Mouse (Mus musculus): ENCODE results near the gene Pmepa1. TPM values are rescaled to one million over a fixed set of nuclear protein-coding genes. Genes with fewer than 3 reads are reported as not detected.

The Pmepa1 gene
- total RNA-seq, 2 experiments from 2014 or later, result 38.2 to 50.7 TPM

DNA sequence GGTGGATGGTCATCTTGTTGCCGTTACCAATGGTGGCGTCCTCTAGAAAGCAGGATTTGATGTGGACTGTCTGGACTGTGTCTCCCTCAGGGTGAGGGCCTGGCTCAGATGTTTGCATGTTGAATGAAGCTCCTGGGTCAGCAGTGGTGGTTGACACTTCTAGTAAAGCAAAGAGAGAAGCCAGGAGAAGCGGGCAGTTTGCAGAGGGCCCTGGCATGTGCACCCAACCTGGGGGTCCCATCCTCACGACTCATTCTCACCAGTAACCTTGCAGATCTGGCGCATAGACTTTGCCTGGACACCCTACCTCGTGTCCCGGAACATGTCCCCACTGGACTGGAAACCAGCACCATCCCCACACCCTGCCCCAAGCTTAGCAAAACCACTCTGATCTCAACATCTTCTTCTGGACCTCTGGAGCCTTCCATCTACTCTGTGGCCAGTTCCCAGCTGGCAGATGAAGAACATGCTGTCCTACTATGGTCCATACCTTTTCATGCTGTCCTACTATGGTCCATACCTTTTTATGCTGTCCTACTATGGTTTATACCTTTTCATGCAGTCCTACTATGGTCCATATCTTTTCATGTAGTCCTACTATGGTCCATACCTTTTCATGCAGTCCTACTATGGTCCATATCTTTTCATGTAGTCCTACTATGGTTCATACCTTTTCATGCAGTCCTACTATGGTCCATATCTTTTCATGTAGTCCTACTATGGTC lies 67.1 kb downstream of the Pmepa1 start:
- no peak for DNase-seq (ENCODE audit: low spot score in 2 of 2)

GRCm38 (mm10) chr2:173207051-173207450 lies 69.3 kb downstream of the Pmepa1 start:
- intact Hi-C loops (cut with DNase I), result no loop called here
- no peak for DNase-seq (ENCODE audit: low spot score in 2 of 2)

More for the DNA sequence above, 67.1 kb downstream of the Pmepa1 start:
- intact Hi-C loops (cut with DNase I), result no loop called here

GRCm38 (mm10) chr2:173205563-173206099 lies 70.7 kb downstream of the Pmepa1 start:
- DNase-seq (ENCODE audit: low spot score in 2 of 2), result no peak
- intact Hi-C loops (cut with DNase I), result no loop called here

DNA sequence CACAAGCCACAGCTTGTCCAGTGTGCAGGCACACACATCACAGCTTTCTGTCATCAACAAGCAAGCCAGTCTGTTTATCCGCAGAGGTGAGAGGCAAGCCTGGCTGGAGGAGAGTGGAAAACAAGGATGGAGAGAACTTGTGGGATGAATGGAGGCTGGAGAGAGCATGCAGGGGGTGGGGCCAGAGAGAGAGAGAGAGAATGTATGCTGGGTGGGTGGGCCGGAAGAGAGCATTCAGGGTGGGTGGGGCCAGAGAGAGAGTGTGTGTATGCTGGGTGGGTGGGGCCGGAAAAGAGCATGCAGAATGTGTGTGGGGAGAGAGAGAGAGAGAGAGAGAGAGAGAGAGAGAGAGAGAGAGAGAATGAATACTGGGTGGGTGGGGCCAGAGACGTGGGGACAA lies 71.7 kb downstream of the Pmepa1 start:
- intact Hi-C loops (cut with DNase I), result no loop called here
- DNase-seq (ENCODE audit: low spot score in 2 of 2), result no peak

- intact Hi-C loops (cut with DNase I), result no loop called here
- DNase-seq (ENCODE audit: low spot score in 2 of 2), result no peak
Observed at GRCm38 (mm10) chr2:173203726-173204125, 72.6 kb downstream of the Pmepa1 start.

DNA sequence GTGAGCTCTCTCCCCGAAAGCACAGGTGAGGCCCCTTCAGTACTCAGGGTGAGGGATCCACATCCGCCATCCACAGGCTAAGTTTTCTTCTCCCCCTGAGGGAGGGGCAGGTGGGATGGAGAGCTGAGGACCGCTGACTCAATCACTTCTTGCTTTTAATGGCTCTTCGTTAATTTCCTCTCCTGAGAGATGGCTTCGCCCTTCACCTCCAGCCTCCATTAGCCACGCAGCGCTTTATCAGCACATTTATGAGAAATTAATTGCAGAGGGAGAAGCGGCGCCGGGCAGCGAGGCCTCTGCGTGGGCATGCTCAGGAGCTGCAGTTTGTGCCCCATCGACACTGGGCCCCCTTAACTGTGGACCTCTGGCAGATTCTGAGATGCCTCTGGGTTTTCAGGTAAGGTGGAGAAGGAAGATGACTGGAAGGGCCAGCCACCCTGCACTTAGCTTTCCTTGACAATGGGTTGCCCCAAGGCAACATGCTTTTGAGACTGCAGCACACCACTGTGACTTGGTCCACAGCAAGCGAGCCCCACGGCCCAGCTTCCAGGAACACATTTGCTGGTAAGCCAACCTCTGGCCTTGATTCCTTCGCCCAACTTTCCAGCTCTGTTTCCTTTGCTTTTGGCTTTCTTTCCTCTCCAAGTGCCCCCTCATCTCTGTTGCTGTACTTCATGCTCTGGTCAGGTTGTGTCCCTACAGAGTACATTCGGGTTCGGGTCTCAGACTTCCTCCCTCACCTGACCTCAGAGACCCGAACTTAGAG lies 73.2 kb downstream of the Pmepa1 start:
- DNase-seq (ENCODE audit: low spot score in 2 of 2), result no peak
- intact Hi-C loops (cut with DNase I), result no loop called here

DNA sequence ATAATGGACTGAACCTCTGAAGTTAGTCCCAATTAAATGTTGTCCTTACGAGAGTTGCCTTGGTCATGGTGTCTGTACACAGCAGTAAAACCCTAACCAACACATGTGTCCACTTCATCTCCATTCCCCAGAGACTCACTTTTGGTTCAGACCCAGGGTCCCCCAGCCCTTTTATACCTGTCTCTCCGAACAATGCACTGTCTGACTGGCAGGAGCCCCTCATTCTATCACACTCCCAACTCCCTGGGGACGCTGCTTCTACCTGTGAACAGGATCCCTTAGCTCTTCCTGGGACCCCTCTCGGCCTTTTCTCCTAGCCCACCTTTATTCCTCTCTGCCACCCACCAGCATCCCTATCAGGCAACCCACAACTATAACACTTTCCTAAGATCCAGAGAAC lies 81.5 kb downstream of the Pmepa1 start:
- intact Hi-C loops (cut with DNase I), result no loop called here
- DNase-seq (ENCODE audit: low spot score in 2 of 2), result no peak

DNA sequence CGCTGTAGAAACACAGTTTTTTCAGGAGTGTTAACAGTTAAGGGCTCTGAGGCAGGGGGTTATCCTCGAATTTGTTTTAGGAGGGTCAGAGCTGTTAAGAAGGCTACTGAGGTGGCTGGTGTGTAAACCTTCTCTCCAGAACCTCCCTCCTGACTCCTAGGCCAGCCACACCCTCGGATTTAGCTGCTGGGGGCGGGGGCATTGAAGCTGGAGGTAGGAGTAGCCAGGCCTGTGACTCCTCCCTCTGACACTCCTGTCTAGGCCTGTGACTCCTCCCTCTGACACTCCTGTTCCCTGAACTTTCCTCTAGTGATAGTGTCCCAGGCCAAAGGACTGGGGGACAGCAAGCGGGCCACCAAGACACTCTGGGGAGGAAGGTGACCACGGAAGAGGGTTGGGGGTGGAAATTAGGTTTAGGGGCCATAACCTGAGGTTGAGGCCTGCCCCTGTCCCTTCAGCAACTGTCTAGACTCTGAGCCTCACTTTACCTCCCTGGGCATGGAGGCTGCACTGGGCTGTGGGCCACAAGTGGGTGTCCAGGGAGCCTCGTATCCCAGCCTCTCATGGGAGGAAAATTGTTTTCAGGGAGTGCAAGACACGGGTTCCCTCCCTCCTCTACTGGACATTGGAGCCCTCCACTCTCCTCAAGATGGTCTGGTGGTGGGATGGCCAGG lies 89.0 kb downstream of the Pmepa1 start:
- DNase-seq (ENCODE audit: low spot score in 2 of 2), result no peak
- intact Hi-C loops (cut with DNase I), result loop anchor here (10.0 kb wide), 1 partner anchor 1097 kb away; the partner anchor contains the start of gene Gnas

- DNase-seq (ENCODE audit: low spot score in 2 of 2), result peak; percentile 77 to 78
- intact Hi-C loops (cut with DNase I), result loop anchor here (1.0 to 10.0 kb wide), 2 partner anchors 376 to 1099 kb away; partner anchors contain the start of gene Gnas
Observed at GRCm38 (mm10) chr2:173186047-173186943, 90.0 kb downstream of the Pmepa1 start.

- intact Hi-C loops (cut with DNase I), result loop anchor here (10.0 kb wide), 1 partner anchor 1100 kb away; the partner anchor contains the start of gene Gnas
- DNase-seq (ENCODE audit: low spot score in 2 of 2), result no peak
Observed at GRCm38 (mm10) chr2:173185282-173185681, 91.1 kb downstream of the Pmepa1 start.

GRCm38 (mm10) chr2:173184475-173185080 lies 91.8 kb downstream of the Pmepa1 start:
- intact Hi-C loops (cut with DNase I), result loop anchor here (1.0 to 10.0 kb wide), 2 partner anchors 77 to 1100 kb away; partner anchors contain the start of gene Gnas
- DNase-seq (ENCODE audit: low spot score in 2 of 2), result no peak

- DNase-seq (ENCODE audit: low spot score in 2 of 2), result peak in 1 of 2 experiments; percentile 60
Observed at GRCm38 (mm10) chr2:173183836-173184460, 92.4 kb downstream of the Pmepa1 start.

DNA sequence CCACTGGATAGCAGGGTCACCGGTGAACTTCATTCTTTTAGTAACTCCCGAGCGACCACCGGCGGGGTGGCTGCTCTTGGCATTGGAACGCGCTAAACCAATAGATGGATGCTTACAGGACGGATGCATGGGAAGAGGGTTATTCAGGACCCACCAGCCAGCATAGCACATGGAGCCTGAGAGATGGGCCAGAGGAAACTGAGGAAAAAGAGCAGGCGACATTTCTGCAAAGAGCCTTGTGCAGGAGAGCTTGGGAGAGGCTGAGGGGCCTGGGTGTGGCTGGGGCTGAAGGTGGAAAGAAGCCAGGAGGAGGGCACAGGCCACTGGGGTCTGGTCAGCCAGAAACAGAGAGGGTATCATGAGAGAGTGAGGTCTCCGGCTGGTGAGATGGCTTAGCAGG lies 93.0 kb downstream of the Pmepa1 start:
- no peak for DNase-seq (ENCODE audit: low spot score in 2 of 2)
- intact Hi-C loops (cut with DNase I), result loop anchor here (10.0 kb wide), 1 partner anchor 1101 kb away; the partner anchor contains the start of gene Gnas

More at GRCm38 (mm10) chr2:173183836-173184460, 92.4 kb downstream of the Pmepa1 start:
- intact Hi-C loops (cut with DNase I), result loop anchor here (1.0 to 10.0 kb wide), 2 partner anchors 77 to 1101 kb away; partner anchors contain the start of gene Gnas

GRCm38 (mm10) chr2:173182796-173183195 lies 93.5 kb downstream of the Pmepa1 start:
- DNase-seq (ENCODE audit: low spot score in 2 of 2), result no peak
- intact Hi-C loops (cut with DNase I), result loop anchor here (10.0 kb wide), 1 partner anchor 1102 kb away; the partner anchor contains the start of gene Gnas

DNA sequence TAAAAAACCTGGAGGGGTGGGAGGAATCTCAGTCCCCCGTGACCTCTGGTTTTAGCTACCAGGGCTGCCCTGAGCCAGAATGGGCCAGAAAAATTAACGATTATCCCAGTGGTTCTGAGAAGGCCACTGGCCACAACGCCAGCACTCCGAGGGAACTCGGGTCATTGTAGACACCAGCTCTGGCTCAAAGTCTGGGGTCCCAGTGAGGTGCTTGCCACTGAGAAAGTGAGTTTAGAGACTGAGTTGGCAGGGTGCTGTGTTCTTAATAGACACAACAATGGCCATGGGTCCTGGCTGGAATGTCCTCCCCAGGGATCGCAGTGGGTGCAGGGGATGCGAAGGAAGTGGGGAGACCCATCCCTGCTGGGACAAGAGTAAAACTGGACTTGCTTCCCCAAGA lies 94.4 kb downstream of the Pmepa1 start:
- intact Hi-C loops (cut with DNase I), result loop anchor here (10.0 kb wide), 1 partner anchor 1103 kb away; the partner anchor contains the start of gene Gnas
- DNase-seq (ENCODE audit: low spot score in 2 of 2), result no peak

DNA sequence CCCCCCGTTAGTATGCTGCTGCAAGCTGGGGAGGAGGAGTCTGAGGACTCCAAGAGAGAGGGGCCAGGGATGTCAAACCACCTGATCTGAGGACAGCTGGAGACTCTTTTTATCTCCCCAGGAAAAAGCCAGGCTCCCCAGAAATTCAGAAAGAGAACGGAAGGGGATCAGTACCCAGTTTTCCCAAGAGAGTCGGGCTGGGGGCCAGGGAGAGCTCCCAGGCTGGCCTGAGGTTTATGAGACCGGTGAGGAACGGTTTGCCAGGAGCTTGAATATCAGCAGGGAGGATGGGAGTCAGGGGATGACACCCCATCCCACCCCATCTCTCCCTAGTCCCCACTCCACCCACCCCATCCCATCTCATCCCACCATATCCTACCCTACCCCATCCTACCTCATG lies 94.8 kb downstream of the Pmepa1 start:
- no peak for DNase-seq (ENCODE audit: low spot score in 2 of 2)
- intact Hi-C loops (cut with DNase I), result loop anchor here (10.0 kb wide), 1 partner anchor 1103 kb away; the partner anchor contains the start of gene Gnas

GRCm38 (mm10) chr2:173180721-173181388 lies 95.5 kb downstream of the Pmepa1 start:
- no peak for DNase-seq (ENCODE audit: low spot score in 2 of 2)
- intact Hi-C loops (cut with DNase I), result loop anchor here (10.0 kb wide), 1 partner anchor 1104 kb away; the partner anchor contains the start of gene Gnas
